Mouse (Mus musculus) layer of hippocampus, postnatal 36 days (tissue): ENCODE results near the gene Rgs17. TPM values are rescaled to one million over a fixed set of nuclear protein-coding genes. Genes with fewer than 3 reads are reported as not detected.
"Not testable (repeated sequence)": the region's sequence is repeated elsewhere in the genome, so short reads cannot be mapped to it uniquely, and the experiment has no call there.

Experiments
- DNase-seq, 2 experiments: peaks; one replicate each; pipeline ENCODE4 v3.0.0; 2022
- total RNA-seq, 2 experiments: library from RNA; stranded (reverse); gene quantifications; 2 replicates each; pipeline ENCODE4 v1.2.3; 2021

Rgs17 gene
- 10 to 100 TPM; 33.6 to 36.3 TPM for total RNA-seq

DNA sequence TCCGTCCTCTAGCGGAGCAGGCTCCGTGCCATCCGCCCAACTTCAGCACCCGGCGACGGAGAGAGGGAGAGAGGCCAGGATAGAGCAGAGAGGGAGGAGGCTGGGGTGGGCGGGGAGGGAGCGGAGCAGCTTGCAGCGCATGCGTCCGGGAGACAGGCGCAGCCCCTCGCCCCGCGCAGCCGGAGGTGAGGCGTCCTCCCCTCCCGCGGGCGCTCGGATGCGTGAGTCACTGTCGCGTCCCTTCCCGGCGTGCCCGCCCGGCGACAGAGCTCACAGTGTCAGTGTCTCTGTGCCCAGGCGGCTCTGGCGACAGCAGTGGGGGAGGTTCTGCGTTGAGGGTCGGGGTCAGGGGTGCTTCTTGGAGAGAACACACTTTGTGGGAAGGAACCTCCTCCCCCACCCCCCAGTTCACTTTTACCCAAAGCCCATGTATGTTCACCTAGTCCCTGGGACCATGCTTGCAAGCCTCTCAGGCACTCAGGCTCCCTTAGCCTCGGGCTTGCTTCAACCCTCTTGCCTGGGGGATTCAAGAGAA lies at the start of gene Rgs17:
Rgs17 (minus strand) TSS at position 107 of the 535 bp plus-strand sequence.
- peak; percentile 65 to 69 for DNase-seq

DNA sequence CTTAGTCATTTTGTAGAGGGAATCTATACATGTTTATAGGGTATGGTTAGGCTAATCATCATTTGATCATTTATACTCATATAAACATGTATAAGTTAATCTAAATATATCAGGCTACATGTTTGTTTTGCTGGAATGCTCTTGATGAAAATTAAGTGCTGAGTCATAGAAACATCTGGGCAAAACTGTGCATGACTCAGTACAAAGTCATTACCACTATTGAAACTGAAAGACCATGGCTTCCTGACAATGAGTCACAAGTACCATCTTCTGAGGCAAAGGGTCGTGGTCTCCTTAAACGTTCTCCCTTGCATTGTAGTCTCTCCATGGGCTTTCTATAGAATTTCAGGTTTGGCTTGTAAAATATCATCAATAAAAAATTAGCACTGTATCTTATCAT lies 45.5 kb upstream of the Rgs17 start:
- no peak for DNase-seq

DNA sequence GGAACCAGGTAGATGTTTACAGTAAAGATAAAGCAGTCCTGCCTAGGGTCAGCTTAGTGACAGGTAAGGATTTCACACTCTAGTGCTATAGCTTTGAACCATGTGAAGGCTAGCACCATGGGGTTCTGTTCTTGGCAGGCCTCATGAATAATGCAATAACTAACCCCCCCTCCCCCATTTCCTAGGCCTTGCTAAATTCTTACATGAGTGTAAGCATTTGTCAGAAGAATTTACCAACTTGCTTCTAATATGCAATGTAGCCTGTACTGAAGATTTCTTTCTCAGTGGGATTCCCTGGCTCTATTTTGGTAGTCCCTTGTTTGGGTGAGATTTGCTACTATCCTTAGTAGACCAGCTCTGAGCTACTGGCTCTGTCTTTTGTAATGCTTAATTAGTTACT lies 31.6 kb upstream of the Rgs17 start:
- not testable (repeated sequence) for DNase-seq

DNA sequence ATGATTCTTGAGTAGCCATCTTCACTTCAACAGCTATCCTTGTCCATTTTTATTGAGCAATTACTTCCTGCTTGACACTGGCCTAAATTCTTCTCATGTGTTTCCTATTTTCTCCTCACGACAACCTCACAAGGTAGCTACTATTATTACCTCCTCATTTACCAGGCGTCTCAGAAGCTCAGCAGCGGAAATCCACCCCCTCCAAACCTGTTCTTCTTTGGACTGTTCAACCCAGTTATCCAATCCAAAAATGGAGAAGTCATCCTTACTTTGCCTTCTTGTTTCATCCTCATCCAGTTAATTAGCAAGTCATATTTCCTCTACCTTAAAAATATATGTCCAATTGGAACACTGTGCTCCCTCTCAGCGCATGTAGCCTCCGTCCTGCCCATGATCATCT lies 2.1 kb upstream of the Rgs17 start:
- DNase-seq = no peak

DNA sequence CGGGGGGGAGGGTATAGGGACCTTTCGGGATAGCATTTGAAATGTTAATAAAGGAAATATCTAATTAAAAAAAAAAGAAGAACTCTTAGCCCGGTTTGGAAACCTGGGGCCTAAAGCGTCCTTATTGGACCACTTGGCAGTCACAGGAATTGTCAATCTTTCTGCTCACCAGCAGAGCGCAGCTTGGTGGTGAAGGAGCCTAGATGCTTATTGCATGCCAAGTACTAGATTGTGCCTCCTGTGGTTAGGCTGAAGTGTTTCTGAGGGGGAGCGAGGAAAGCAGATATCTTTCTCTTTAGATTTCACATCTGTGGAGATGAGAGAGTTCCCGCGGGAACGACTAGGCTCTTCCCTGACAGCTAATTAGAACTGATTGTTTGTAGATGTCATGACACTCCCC lies 896 bp upstream of the Rgs17 start:
- peak in 1 of 2 experiments; percentile 7 for DNase-seq

DNA sequence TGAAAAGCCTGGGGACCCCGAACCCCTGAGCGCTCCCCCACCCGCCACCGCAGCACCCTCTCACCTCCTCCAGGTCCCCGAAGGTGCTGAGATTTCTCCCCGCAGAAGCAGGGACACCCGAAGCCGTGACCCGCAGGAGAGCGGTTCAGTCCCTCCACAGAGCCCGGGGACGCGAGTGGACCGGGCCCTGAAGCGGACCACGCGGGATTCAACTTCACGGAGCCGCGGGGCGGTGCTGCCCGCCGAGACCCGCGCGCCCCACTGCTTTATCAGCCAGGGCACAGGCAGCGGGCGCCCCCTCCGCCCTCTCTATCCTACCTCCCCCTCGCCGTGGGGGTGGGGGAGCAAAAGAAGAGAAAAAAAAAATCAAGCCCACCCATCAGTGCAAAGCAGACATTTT lies 429 bp downstream of the Rgs17 start:
- DNase-seq = no peak

DNA sequence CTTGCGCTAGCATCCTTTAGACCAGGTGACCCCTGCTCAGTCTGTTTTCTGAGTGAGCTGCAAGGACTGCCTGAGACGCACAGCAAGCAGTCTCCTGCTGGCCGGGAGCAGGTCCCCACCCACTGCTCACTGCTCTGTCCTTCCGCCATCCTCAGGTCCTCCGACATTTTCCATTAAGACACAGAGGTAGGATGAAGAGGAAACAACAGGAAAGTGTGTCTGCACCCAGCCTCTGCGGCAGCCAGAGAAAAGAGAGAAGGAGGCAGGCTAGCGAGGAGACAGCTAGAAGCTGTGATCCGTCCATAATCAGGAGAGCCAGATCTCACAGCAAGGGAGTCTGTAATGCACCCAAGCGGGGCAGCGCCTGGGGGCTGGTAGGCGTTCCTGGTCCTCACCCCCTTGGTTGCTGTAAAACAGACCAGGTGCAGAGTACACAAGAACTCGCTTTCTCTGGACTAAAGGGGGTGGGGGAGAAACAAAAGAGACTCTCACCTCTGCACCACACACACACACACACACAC lies 1.1 kb downstream of the Rgs17 start:
- peak; percentile 16 to 17 for DNase-seq

DNA sequence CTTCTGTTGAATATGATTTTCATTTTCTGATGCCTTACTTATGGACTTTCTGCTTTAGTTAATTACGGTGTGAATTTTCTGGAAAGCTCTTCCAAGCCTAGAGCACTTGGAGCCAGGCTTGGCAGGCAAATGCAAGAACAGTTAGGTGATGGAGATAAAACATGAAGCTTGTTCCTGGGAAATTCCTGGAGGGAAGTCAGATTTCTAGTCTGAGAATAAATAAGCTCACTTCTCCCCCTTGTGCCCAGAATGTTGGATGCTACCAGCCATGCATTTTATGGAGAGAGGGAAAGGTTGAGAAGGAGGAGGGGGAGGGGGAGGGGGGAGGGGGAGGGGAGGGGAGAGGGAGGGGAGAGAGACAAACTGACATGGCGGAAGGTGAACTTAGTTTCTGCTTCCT lies 17.8 kb downstream of the Rgs17 start:
- DNase-seq = no peak

DNA sequence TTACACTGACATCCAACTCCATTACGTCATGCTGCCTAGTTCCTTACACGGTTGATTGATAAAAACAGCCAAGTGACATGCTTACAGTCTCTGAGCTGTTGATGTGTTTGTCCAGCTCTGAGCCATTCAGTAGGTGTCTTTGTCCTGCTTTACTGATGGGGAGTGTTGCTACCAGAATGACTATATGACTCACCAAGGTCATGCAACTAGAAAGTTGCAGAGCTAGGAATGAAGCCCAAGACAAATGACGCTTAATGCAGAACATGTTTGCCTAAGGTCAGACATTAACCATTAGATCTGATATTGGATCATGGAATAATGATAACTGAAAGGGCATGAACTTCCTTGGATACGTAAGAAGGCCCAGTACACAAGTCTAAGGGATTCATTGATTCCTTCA lies 20.4 kb downstream of the Rgs17 start:
- no peak for DNase-seq

DNA sequence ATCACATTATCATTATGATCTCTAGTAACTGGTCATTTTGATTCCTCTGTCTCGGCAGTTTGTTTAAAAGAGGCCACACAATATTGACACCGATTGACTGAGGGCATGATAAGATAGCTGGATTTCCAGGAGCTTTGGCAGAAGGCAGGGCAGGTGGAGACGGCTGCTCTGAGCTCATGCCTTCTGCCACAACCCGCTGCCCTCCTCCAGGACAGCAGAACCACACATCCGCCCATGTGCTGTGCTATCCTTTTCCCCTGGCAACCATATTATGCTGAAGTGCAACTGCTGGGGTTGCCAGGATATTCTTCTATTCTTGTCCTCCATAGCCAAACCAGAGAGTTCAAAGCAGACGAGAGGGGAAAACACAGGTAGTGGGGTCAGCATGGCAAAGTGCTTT lies 21.5 kb downstream of the Rgs17 start:
- DNase-seq = no peak

DNA sequence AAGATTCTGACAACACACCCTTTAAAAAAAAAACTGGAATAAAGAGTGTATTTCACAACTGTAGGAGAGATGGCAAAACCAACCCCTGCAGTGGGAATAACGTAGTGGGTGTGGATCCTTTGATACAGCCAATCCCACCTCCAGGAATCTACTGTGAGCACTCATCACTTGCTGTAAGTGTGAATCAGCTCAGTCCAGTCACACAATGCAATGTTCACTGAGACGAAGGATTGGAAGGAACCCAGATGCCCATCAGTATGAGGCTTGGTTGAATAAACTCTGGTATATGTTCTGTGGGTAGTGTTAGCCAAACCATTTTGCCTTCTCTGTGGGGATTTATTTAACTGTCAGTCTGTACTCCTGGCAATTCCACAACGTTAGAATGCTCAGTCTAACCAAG lies 45.1 kb downstream of the Rgs17 start:
- DNase-seq = no peak

DNA sequence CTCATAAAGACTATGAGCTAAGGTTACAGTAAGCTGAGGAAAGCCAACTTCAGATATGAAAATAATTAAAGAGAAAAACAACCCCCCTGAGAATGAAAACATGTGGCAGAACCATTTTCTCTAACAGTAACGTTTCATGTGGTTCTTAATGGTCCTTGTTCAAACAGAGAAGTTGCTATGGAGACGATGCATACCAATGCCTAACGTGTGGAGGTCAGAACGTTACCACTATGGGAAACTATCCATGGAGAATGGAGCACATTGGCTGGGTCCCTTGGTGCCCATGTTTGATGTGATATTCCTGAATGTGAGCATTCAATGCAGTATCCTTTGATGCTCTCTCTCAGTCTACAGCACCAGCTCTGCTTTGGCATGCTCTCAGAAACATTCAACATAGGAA lies 51.1 kb downstream of the Rgs17 start:
- DNase-seq = no peak

DNA sequence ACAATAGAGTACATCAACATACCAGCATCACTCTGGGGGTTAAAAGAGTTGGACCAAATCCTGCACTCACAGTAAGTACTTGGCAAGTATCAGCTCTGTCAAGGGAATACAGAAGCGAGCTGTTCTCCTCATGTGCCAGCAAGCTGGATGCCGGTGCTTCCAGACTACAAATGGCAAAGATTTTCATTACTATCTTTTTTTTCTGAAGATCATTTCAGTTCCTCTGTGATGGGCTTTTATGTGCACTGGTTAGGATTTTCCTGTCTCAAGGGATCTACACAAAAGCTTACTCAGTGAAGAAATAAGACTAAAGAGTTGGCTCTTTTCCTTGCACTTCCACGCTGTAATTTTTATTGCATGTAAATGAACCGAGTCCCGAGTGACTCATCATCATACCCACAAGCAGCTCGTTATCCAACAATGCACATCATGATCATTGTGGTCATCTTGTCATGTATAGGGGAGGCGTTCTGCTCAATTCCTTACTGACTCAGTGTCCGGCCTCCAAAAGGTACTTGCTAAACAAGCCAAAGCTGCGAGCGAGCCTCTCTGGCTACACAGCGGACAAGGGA lies 54.1 kb downstream of the Rgs17 start:
- peak in 1 of 2 experiments; percentile 29 for DNase-seq

DNA sequence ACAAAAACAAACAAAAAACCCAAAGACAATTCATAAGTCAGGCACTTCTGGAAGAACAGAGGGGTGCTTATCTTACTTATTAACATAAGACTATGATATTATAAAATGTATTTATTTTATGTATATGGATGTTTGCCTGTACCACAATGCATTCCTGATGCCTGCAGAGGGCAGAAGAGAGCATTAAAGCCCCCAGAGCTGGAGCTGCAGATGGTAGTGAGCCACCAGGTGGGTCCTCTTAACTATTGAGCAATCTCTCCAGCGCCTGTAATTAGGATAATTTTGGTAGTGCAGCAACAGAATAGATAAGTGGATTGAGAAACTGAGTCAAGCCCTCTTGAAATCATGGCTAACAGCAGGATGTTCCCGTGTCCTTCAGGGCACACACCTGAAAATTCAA lies 56.2 kb downstream of the Rgs17 start:
- no peak for DNase-seq

DNA sequence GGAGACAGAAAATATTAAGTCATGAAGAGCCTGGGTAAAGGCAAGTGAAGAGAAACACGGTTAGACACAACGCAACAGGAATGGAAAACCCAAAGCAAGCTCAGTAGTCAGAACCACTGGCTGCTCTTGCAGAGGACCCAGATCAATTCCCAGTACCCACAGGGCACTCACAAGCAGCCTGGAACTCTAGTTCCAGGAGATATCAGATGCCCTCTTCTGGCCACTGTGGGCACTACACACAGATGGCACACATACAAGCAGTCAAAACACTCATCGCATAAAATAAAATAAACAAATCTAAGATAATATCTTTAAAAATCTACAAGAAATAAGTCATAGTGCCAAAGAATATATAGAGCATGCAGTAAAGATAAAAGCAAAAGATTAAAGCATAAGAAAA lies 59.5 kb downstream of the Rgs17 start:
- no peak for DNase-seq

DNA sequence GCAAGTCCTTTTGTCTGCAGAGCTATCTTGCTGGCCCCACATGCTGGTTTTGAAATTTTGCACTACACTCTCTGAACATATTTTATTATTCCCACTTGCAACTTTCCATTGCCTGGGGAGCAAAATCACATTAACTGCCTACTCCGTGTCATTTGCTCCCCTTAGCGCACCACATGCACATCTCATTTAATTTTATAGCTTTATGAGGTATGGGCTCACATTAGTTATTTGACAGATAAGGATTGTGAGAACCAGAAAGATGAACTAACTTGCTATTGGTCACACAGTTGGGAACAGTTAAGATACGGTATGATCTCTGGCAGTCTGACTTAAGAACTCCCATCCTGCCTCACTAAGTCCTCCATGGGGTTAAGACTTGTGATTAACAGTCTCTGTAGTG lies 61.4 kb downstream of the Rgs17 start:
- no peak for DNase-seq

DNA sequence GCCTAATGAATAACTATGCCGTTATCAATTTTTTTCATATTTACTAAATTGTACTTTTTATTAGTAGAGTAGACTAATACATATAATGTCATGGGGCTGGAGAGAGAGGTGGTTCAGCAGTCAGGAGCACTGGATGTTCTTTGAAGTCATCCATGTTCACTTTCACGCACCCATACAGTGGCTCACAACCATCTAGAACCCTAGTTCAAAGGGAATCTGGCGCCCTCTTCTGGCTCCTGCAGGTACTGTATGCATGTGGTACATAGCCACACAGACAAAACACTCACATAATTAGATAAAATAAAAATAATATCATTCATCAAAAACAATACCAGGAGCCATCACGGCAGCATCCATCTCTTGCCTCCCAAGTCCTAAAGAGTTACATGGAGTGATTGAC lies 62.5 kb downstream of the Rgs17 start:
- DNase-seq = no peak

DNA sequence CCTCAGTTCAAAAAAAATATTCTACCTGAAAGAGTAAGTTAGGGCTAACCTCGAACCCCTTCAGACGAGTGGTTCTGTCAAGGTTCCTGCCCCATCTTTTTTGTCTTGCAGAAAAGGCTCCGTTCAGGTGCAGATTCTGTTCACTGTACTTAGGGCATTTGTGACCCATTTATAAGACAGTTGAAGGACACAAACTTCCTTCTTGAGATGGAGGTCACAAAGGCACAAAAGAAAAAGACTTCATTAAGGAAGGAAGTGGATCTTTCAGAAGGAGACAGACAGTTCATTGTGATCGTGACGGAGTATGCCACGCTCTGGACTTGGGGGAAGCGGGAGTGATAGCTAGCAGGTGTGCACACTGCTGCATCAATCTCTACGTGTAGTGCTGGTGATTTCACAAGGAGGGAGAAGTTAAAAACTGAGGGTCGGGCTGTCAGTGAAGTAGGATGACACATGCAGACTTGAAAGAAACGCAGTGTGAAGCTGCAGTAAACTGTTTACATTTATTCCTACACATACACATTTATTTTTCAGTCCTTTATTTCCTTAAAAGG lies 64.1 kb downstream of the Rgs17 start:
- DNase-seq = no peak

DNA sequence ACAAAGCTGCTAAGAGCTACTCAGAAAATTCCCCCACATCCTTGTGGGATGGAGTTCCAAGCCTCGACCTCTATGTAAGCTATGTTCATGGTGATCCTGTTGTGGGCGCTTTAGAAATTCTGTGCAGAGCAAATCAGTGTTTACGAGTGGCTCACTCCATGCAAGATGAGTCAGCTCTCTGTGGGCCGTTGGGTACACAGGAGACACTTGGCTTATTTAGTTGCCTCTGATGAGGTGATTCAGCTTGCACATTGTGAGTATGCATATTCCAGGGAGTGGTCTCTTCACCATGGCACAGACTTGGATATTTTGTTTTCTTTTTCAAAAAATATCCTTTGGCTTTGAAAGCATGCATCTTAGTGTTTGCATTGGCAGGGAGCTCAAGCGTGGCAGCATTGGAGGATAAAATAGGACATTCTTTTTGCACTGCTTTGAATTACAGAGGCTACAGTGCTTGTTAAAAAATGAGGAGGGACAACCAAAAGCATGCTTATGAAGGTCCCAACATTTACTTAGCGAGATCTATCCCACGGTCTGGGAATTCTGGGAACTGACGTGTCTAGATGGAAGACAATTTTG lies 68.8 kb downstream of the Rgs17 start:
- DNase-seq = no peak

DNA sequence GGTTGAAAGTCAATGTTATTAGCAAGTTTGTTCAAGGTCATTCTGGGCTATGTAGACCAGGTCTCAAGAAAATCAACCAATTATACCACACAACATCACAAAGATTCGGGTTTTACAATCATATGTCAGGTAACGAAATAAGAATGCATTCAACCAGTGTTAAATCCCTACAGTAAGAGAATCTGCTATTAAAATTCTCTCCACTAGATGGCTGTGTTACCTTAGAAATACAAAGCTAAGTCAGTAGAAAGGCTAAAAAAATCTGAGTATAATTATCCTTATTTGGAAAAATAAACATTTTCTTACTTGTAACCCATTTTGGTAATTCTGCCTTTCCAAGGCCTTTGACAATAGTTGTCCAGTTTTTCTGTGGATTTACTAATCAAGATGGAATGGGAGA lies 75.3 kb downstream of the Rgs17 start:
- DNase-seq = no peak

DNA sequence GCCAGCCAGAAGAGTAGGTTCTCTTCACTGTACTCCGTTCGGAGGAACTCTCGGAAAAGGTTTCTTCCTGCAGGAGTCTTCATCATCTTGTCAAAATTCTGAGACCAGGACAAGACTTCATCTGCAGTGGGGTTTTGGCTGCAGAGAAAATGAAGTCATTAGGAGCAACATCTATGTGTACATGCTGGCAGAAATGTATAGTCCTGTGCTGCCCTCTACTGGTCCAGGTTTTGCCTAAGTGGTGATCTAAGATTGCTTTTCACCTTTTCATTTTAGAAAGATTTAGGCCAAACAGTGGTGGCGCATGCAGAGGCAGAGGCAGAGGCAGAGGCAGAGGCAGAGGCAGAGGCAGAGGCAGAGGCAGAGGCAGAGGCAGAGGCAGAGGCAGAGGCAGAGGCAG lies 80.8 kb downstream of the Rgs17 start:
- DNase-seq = no peak

DNA sequence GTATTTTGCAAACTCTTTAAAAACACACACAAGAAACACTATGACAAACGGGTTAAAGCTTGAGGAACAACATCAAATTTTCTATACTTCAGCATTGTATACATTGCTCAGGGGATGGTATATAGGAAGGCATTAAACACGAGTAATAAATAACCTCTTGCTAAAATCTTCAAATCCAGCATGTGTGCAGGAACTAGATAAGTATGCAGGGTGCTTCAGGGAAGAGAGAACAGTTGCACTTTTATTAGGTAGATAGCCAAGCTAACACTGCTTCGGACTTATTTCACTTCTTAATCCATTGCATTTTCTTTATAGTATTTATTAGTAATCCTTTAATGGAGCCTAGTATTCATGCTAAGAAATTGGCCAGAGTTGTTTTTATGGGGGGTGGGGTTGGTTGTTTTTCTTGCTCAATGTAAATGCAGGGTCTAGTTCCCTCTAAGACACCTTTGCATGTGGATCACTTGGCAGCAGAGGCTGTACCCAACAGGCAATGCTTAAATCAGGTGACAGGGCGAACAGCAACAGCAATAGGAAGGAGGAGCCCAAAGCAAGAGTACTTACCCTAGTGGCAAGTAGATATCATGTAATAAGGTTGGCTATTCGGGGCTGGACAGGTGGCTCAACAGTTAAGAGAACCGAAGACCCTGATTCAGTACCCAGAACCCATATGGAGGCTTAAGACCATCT lies 95.7 kb downstream of the Rgs17 start:
- no peak for DNase-seq

DNA sequence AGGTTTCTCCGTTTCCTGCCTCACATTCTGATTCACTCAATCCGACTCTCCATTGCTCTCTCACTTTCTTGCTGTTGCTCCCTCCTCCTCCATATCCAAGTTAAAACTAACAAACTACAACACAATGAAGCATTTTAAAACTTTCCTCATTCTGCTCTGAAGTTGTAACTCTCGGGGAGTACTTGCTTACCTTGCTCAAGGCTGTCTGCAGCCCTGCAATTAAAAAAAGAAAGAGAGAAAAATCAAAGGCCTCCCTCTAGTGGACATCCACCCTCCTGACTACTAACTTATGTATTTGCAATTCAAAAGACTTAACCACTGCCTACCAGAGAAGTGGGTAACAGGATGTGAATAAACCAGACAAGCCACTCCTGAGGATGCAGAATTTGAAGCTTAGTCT lies 97.4 kb downstream of the Rgs17 start:
- DNase-seq = no peak
